Mouse (Mus musculus) lung, embryonic 14.5 days (tissue): ENCODE measurements at regions not wholly inside any gene's neighbourhood (a gene's known extent, or its start where the extent isn't known, plus 50 kb on each side); places are given as distances from the start of the nearest gene placed in this dataset.

Source experiments
- ATAC-seq: fragments of 200-750 bp; cut with Nextera tagmentation; 2 replicates; pipeline ENCODE4 v1.8.0; 2017; ENCODE audit warnings: mild to moderate bottlenecking, moderate TSS enrichment, moderate library complexity; ENCODE audit not compliant: insufficient read depth
- DNase-seq: peaks from one replicate; pipeline ENCODE4 v3.0.0-alpha.2; 2015
- H3K27ac ChIP-seq: fragments of 300-500 bp; sonication (generic); 2 replicates; pipeline ENCODE4 v1.5.1; 2014; ENCODE audit warnings: low read depth, mild to moderate bottlenecking, moderate library complexity
- H3K27me3 ChIP-seq: fragments of 300-500 bp; sonication (generic); 2 replicates; pipeline ENCODE4 v1.6.1; 2014; ENCODE audit warnings: low read length, control low read depth; ENCODE audit not compliant: insufficient read depth
- H3K36me3 ChIP-seq: fragments of 300-500 bp; sonication (generic); 2 replicates; pipeline ENCODE4 v1.6.1; 2014; ENCODE audit warnings: control low read depth; ENCODE audit not compliant: insufficient read depth
- H3K4me1 ChIP-seq: fragments of 300-500 bp; sonication (generic); 2 replicates; pipeline ENCODE4 v1.6.1; 2014; ENCODE audit warnings: antibody characterized with exemption, control low read depth; ENCODE audit not compliant: insufficient read depth
- H3K4me2 ChIP-seq: fragments of 300-500 bp; sonication (generic); 2 replicates; pipeline ENCODE4 v1.6.1; 2014; ENCODE audit warnings: mild to moderate bottlenecking
- H3K4me3 ChIP-seq: fragments of 300-500 bp; sonication (generic); 2 replicates; pipeline ENCODE4 v1.5.1; 2014; ENCODE audit warnings: low read depth, low read length
- H3K9ac ChIP-seq: fragments of 300-500 bp; sonication (generic); 2 replicates; pipeline ENCODE4 v1.6.1; 2014
- H3K9me3 ChIP-seq: fragments of 300-500 bp; sonication (generic); 2 replicates; pipeline ENCODE4 v1.6.1; 2016; ENCODE audit warnings: low read depth, low read length, control low read depth
- CTCF ChIP-seq: IDR thresholded peaks from 2 replicates; pipeline ENCODE4 v1.5.1; 2016; ENCODE audit warnings: antibody characterized with exemption, low read depth
- whole genome bisulfite sequencing: fragments of 180-500 bp; shearing (Covaris S2); extraction: QIAGEN DNeasy Blood & Tissue Kit; methylation state at CpG from one replicate; pipeline ENCODE4 v1.1.7; 2014; 5-methylcytosine and 5-hydroxymethylcytosine counted together

GRCm38 (mm10) chr7:123642596-123642995 lies 142.3 kb upstream of the Zkscan2 start:
- H3K4me2 ChIP-seq, result no peak overlapping the region
- H3K4me3 ChIP-seq, result no peak overlapping the region
- no peak overlapping the region for H3K27ac ChIP-seq
- H3K9ac ChIP-seq, result no peak overlapping the region
- no peak for DNase-seq
- no peak for ATAC-seq
- H3K27me3 ChIP-seq, result no peaks in the 10 kb centered on the region
- WGBS, result 35% methylated on average over 4 of the region's 4 CpGs
- TF ChIP-seq CTCF, result no peak
- H3K36me3 ChIP-seq, result no peaks in the 10 kb centered on the region
- no peaks in the 10 kb centered on the region for H3K4me1 ChIP-seq
- H3K9me3 ChIP-seq, result no peaks in the 10 kb centered on the region

DNA sequence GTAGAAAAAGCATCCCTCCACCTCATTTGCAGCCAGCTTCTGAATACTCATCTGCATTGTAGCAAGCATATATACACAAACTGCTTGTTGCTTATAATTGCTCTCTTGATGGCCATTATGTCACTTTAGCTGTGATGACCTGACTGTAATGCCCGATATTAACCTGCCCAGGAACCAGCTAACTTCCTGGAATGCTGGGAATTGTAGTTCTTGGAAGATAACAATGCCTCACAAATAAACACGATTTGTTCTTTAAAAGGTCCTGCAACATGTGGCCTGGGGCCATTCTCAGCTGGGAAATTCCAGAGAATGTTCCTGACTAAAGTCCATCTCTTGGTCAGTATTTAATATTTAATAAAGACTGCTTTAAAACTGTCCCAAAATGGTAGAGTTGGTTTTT lies 143.2 kb upstream of the Zkscan2 start:
- H3K4me3 ChIP-seq, result no peak overlapping the region
- no peak for ATAC-seq
- H3K9ac ChIP-seq, result no peak overlapping the region
- DNase-seq, result no peak
- H3K27me3 ChIP-seq, result no peaks in the 10 kb centered on the region
- no peak overlapping the region for H3K27ac ChIP-seq
- H3K36me3 ChIP-seq, result no peaks in the 10 kb centered on the region
- no peak for TF ChIP-seq CTCF
- no peaks in the 10 kb centered on the region for H3K9me3 ChIP-seq
- H3K4me1 ChIP-seq, result no peaks in the 10 kb centered on the region
- 38% methylated on average over 2 of the region's 2 CpGs for WGBS
- no peak overlapping the region for H3K4me2 ChIP-seq

DNA sequence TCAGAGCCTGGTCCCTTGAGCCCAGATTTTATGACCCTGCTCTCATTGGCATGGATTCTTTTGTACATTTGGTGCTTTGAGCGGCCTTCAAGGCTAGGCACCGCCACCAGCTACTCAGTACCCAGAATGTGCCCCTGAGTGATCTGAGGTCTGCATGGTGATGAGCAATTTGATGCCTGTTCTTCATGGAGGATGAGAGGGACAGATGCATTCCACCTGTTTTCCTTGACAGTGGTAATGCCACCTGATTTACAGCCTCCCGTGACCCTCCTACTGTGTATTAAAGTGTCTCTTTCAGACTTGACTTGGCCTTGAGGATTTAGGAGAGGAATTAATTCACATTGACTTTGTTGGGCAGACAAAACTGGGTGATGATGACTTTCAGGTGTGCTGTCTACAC lies 145.3 kb upstream of the Zkscan2 start:
- Histone ChIP-seq H3K9ac (no peak overlapping the region), H3K4me1 (no peaks in the 10 kb centered on the region), H3K27ac (no peak overlapping the region), H3K4me2 (no peak overlapping the region), H3K36me3 (no peaks in the 10 kb centered on the region), H3K9me3 (no peaks in the 10 kb centered on the region), H3K27me3 (no peaks in the 10 kb centered on the region), H3K4me3 (no peak overlapping the region)
- no peak for TF ChIP-seq CTCF
- ATAC-seq (no peak), DNase-seq (no peak)
- 82% methylated on average over 3 of the region's 3 CpGs for WGBS

DNA sequence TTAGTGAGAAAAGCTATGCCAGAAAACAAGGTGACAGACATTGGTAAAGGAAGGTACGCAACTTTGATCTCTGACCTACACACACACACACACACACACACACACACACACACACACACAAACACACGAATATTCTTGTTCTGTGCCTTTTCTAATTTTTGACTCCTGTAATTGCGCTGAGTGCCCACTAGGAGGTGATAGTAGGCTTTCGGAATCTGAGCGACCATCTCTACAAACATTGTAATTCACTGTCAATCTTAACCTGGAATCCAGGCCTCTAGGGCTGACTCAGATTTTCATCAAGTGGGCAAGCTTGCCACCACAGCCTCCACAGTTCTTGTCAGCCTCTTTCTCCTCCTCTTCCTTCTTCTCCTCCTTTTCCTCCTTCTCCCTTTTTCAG lies 165.2 kb upstream of the Zkscan2 start:
- DNase-seq (no peak), ATAC-seq (no peak)
- H3K4me3 ChIP-seq, result no peak overlapping the region
- no peak overlapping the region for H3K4me2 ChIP-seq
- H3K36me3 ChIP-seq, result no peaks in the 10 kb centered on the region
- no peak overlapping the region for H3K9ac ChIP-seq
- 47% methylated on average over 5 of the region's 5 CpGs for WGBS
- no peaks in the 10 kb centered on the region for H3K4me1 ChIP-seq
- no peaks in the 10 kb centered on the region for H3K9me3 ChIP-seq
- TF ChIP-seq CTCF, result peak; percentile 40; the same call in 1 of the 2 replicates
- no peak overlapping the region for H3K27ac ChIP-seq
- no peaks in the 10 kb centered on the region for H3K27me3 ChIP-seq

GRCm38 (mm10) chr7:123684762-123685161 lies 184.5 kb upstream of the Zkscan2 start:
- Histone ChIP-seq H3K36me3 (no peaks in the 10 kb centered on the region), H3K4me3 (no peak overlapping the region), H3K9me3 (no peaks in the 10 kb centered on the region), H3K9ac (no peak overlapping the region), H3K27ac (no peak overlapping the region), H3K27me3 (no peaks in the 10 kb centered on the region), H3K4me2 (no peak overlapping the region), H3K4me1 (no peaks in the 10 kb centered on the region)
- TF ChIP-seq CTCF, result no peak
- DNase-seq, result no peak
- no peak for ATAC-seq
- 83% methylated on average over 3 of the region's 3 CpGs for WGBS

DNA sequence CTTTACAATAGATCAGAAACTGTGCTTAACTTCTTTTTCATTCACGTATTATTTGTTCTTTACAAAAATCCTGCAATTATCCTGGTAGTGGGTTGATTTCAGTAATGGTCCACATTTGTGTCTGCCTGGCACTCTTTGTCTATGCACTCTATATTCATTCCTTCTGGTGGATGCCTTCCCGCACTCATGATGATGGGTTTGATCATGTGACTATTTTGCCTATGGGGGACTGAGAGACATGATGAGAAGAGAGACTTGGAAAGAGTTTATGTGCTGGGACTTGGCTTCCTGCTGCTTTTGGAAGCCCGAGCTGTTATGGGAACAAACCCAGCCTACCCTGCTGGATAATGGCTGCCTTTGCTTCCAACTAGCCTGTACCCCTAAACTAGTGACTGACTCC lies 186.3 kb upstream of the Zkscan2 start:
- Histone ChIP-seq H3K4me2 (no peak overlapping the region), H3K9me3 (no peaks in the 10 kb centered on the region), H3K27me3 (no peaks in the 10 kb centered on the region), H3K4me3 (no peak overlapping the region), H3K4me1 (no peaks in the 10 kb centered on the region), H3K36me3 (no peaks in the 10 kb centered on the region), H3K27ac (no peak overlapping the region), H3K9ac (no peak overlapping the region)
- TF ChIP-seq CTCF, result no peak
- no peak for ATAC-seq
- WGBS, result 87% methylated on average over 3 of the region's 3 CpGs
- DNase-seq, result no peak

- no peak overlapping the region for H3K27ac ChIP-seq
- H3K4me1 ChIP-seq, result no peaks in the 10 kb centered on the region
- no peaks in the 10 kb centered on the region for H3K27me3 ChIP-seq
- no peak overlapping the region for H3K9ac ChIP-seq
- TF ChIP-seq CTCF, result no peak
- no peak overlapping the region for H3K4me2 ChIP-seq
- H3K36me3 ChIP-seq, result no peaks in the 10 kb centered on the region
- DNase-seq (no peak), ATAC-seq (no peak)
- 60% methylated on average over 4 of the region's 4 CpGs for WGBS
- H3K4me3 ChIP-seq, result no peak overlapping the region
- H3K9me3 ChIP-seq, result no peaks in the 10 kb centered on the region
Measured at GRCm38 (mm10) chr7:123731016-123731415, 230.8 kb upstream of the Zkscan2 start.

- Histone ChIP-seq H3K9me3 (no peaks in the 10 kb centered on the region), H3K4me2 (no peak overlapping the region), H3K4me1 (no peaks in the 10 kb centered on the region), H3K27me3 (no peaks in the 10 kb centered on the region), H3K9ac (no peak overlapping the region), H3K36me3 (no peaks in the 10 kb centered on the region), H3K4me3 (no peak overlapping the region), H3K27ac (no peak overlapping the region)
- DNase-seq (no peak), ATAC-seq (no peak)
- TF ChIP-seq CTCF, result no peak
- WGBS, result 56% methylated on average over 3 of the region's 3 CpGs
Measured at GRCm38 (mm10) chr7:123733061-123733460, 232.8 kb upstream of the Zkscan2 start.
